Mouse (Mus musculus): ENCODE results near the gene Clint1. TPM values are rescaled to one million over a fixed set of nuclear protein-coding genes. Genes with fewer than 3 reads are reported as not detected.

The Clint1 gene
- polyA plus RNA-seq (2016; fragmentation: Nextera tagmentation; extraction: Ambion mirVana), result 57.8 and 60.3 TPM in 2 replicates

DNA sequence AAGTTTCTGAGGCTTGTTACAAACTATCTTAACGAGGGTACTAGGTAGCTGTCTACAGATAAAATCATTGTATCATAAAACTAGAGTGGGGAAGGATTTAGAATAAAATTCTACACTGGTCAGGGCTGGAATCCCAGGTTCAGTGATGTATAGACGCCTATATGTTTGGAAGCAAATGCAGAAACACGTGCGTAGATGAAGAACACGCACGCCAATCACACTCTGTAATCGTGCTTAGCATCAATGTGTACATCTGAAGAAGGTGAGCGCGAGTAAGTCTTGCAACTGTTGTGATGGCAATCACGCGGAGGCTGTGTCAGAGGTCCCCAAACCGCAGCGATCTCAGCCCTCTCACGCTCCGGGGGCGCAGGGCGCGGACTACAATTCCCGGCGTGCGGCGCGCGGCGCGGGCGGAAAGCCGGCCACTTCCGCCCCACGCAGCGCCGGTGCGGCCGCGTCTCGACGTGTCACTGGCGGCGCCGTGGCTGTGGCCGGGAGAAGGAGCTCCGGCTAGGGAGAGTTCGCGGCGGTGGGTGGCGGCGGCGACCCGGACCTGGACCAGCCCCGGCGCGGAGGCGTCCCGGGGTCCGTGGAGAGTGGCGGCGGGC is at the start of gene Clint1:
Clint1 (plus strand) TSS at position 536 of the 608 bp plus-strand sequence.
- WGBS, result under 1% methylated on average over 56 of the region's 57 CpGs

DNA sequence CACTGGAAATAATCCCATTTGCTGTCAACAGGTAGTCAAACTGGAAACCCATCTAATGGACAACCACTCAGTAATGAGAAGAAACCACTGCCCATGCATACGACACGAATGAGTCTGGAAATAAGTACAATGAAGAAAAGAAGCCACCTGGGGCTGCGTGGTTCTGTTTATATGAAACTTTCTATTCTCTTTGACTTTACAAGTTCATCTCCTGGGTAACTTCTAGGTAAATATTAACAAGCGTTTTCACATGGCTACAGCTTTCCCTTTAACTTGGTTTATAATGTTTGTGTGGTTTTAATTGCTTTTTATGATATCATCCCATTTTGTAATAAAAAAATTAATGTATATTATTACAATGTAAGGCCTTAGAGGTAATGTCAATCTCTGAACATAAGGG is 47.8 kb upstream of the Clint1 start:
- DNase-seq (ENCODE audit: low spot score), result no peak
- Histone ChIP-seq H3K27me3 (ENCODE audit: low read depth, poor library complexity, severe bottlenecking) (no peaks in the 10 kb centered on the region), H3K36me3 (no peaks in the 10 kb centered on the region), H3K4me1 (peaks cover 12% of the 10 kb centered on the region), H3K4me3 (no peak overlapping the region), H3K9me3 (replicated peaks) (no peaks in the 10 kb centered on the region), H3K27ac (replicated peaks) (no peak overlapping the region)
- WGBS, result 91% methylated on average over 4 of the region's 4 CpGs

More for the DNA sequence above, at the start of gene Clint1:
- peaks cover 32% of the 10 kb centered on the region for H3K4me1 ChIP-seq
- H3K27ac ChIP-seq (replicated peaks), result peak within 1 kb of the TSS; percentile 96
- peak within 1 kb of the TSS; percentile 97 for H3K4me3 ChIP-seq
- DNase-seq (ENCODE audit: low spot score), result peak; percentile 80
- no peaks in the 10 kb centered on the region for H3K9me3 ChIP-seq (replicated peaks)
- peaks cover 28% of the 10 kb centered on the region for H3K36me3 ChIP-seq
- H3K27me3 ChIP-seq (ENCODE audit: low read depth, poor library complexity, severe bottlenecking), result no peaks in the 10 kb centered on the region

DNA sequence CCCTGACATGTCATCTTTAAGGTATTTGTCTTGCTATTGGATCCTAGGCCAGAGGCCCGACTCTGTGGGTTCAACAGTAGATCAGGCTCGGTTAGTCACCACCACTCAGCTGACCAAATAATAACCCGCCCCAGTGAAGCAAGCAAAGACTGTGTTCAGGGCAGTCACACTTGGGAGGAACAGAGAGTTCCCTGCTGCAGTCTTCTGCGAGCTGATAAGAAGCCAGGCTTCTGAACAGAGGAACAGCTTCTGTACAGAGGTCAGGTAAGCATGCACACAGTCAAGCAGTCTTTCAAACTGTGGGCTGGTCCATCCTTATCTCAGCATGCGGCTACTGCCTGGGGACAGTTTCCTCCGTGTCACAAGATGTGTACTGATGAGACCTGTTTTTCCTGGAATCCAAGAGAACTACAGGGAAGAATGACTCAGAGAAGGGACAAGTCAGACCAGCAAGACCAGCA is 46.5 kb upstream of the Clint1 start:
- Histone ChIP-seq H3K9me3 (replicated peaks) (no peaks in the 10 kb centered on the region), H3K36me3 (no peaks in the 10 kb centered on the region), H3K27ac (replicated peaks) (no peak overlapping the region), H3K27me3 (ENCODE audit: low read depth, poor library complexity, severe bottlenecking) (no peaks in the 10 kb centered on the region), H3K4me3 (no peak overlapping the region), H3K4me1 (0 out of 2 replicates have a peak, but pooled peaks cover 2% of the 10 kb centered on the region)
- no peak for DNase-seq (ENCODE audit: low spot score)
- 81% methylated on average over 6 of the region's 6 CpGs for WGBS

DNA sequence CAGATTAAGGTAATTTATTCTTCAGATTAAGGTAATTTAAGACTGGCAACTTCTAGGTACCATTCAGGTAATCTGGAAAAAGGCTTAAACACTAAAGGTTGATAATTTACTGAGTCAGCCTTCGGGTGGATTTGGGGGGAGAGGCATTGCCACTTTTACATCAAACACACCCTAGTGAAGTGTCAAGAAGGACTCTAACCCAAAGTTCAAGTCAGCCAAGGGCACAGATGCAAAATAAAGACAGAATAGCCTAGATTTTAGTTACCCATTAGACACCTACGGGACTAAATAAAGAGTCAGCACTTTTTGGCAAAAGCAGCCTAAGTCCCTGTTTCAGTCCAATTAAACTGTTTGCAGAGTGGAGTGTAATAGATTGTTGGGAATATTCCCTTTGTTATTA is 46.0 kb upstream of the Clint1 start:
- H3K27ac ChIP-seq (replicated peaks), result no peak overlapping the region
- H3K9me3 ChIP-seq (replicated peaks), result no peaks in the 10 kb centered on the region
- no peak overlapping the region for H3K4me3 ChIP-seq
- no peaks in the 10 kb centered on the region for H3K36me3 ChIP-seq
- DNase-seq (ENCODE audit: low spot score), result no peak
- 0 out of 2 replicates have a peak, but pooled peaks cover 2% of the 10 kb centered on the region for H3K4me1 ChIP-seq
- no peaks in the 10 kb centered on the region for H3K27me3 ChIP-seq (ENCODE audit: low read depth, poor library complexity, severe bottlenecking)
- WGBS, result 88% methylated on average over 2 of the region's 2 CpGs

DNA sequence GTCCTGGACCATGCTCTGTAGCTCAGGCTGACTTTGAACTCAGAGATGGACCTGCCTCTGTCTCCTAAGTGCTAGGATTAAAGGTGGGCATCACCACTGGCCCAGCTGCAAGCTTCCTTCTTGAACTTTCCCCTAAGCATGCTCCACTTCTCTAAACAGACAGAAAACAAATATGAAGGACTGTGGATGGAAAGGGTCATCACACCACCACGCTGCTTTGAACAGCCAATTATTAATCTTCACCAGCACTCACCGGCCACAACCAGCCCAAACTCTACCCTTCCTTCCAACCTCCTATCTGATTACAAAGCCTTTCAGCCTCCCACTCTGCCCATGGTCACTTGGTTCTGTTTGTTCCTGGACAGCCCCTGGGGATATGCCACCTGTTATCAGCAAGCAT is 45.6 kb upstream of the Clint1 start:
- no peak overlapping the region for H3K4me3 ChIP-seq
- no peak overlapping the region for H3K27ac ChIP-seq (replicated peaks)
- 0 out of 2 replicates have a peak, but pooled peaks cover 2% of the 10 kb centered on the region for H3K4me1 ChIP-seq
- WGBS, result 98% methylated on average over 2 of the region's 2 CpGs
- H3K36me3 ChIP-seq, result no peaks in the 10 kb centered on the region
- no peak for DNase-seq (ENCODE audit: low spot score)
- H3K27me3 ChIP-seq (ENCODE audit: low read depth, poor library complexity, severe bottlenecking), result no peaks in the 10 kb centered on the region
- no peaks in the 10 kb centered on the region for H3K9me3 ChIP-seq (replicated peaks)

DNA sequence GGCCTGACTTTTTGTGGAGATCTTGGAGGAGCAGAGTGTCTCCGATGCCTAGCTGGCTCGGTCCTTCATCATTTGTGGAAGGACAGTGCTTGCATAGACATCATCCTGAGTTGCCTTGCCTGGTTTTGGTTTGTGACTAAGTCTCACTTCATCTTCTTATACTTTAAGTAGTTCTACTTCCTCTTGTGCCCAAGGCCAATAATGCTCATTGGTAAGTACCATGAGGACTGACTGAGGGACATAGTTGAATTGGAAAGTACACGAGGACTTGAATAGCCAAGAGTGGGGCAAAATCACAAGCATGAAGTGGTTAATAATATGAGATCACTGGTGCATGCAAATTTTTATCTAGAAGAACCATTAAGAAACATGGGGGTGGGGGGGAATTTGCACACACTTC is 45.0 kb upstream of the Clint1 start:
- no peak overlapping the region for H3K4me3 ChIP-seq
- no peaks in the 10 kb centered on the region for H3K36me3 ChIP-seq
- H3K9me3 ChIP-seq (replicated peaks), result no peaks in the 10 kb centered on the region
- 0 out of 2 replicates have a peak, but pooled peaks cover 2% of the 10 kb centered on the region for H3K4me1 ChIP-seq
- H3K27me3 ChIP-seq (ENCODE audit: low read depth, poor library complexity, severe bottlenecking), result no peaks in the 10 kb centered on the region
- 90% methylated on average over 3 of the region's 3 CpGs for WGBS
- no peak overlapping the region for H3K27ac ChIP-seq (replicated peaks)
- DNase-seq (ENCODE audit: low spot score), result no peak

DNA sequence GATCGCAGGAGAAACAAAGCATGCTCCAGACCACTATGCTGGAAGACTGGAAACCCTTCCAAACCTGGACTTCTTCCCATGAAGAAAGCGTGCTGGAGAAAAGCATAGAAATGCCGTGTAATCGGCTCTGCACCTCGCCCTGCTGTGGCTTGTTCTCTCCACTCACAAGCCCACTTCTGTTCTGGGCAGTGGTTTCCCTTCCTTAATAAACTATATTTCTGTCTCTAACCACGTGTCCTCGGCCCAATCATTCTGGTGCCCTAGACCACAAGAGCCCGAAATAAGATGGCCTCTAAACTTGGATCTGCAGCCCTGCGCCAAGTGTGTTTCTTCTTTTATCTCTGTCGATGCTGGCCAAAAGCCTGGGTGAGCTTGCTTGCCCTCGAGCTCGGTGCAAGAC is 44.0 kb upstream of the Clint1 start:
- Histone ChIP-seq H3K27me3 (ENCODE audit: low read depth, poor library complexity, severe bottlenecking) (no peaks in the 10 kb centered on the region), H3K27ac (replicated peaks) (no peak overlapping the region), H3K9me3 (replicated peaks) (no peaks in the 10 kb centered on the region), H3K4me3 (no peak overlapping the region), H3K4me1 (0 out of 2 replicates have a peak, but pooled peaks cover 2% of the 10 kb centered on the region), H3K36me3 (no peaks in the 10 kb centered on the region)
- DNase-seq (ENCODE audit: low spot score), result no peak
- WGBS, result 86% methylated on average over 12 of the region's 12 CpGs

DNA sequence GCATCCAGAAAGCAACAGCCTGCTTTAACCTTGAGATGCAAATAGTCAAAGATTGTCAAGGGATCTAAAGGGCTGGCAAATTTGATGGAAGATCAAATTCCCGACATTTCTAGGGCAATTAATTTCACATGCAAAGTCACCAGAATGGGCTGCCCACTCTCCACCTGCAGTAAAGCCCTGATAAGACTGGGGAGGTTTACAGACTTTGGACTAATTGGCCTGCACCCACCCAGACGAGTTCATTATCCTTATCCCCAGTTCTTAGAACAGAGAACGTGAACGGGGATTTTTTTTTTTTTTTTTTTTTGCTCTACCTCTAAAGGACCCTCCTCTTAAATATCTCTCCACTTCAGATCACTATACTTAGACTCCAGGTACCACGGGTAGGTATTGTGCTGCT is 42.4 kb upstream of the Clint1 start:
- Histone ChIP-seq H3K4me3 (no peak overlapping the region), H3K27ac (replicated peaks) (no peak overlapping the region), H3K9me3 (replicated peaks) (no peaks in the 10 kb centered on the region), H3K4me1 (0 out of 2 replicates have a peak, but pooled peaks cover 6% of the 10 kb centered on the region), H3K36me3 (no peaks in the 10 kb centered on the region), H3K27me3 (ENCODE audit: low read depth, poor library complexity, severe bottlenecking) (no peaks in the 10 kb centered on the region)
- no peak for DNase-seq (ENCODE audit: low spot score)
- WGBS, result 74% methylated on average over 5 of the region's 5 CpGs

DNA sequence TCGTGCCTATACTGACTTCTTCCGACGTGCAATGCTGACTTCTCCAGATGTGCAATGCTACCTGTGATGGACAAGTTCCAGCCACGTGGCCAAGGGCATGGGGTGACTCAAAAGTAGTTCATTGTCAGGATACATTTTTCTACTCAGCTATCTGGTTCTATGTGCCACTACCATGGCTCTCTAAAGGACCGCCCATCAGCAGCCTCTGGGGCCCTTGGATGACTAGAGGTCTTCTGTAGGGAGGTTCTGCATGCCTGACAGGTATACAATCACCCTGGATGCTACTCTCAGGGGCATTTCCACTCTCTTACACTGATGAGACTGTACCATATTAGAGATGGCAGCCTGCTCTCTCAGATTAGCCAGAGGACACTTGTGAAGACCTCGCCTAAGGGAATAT is 41.8 kb upstream of the Clint1 start:
- 86% methylated on average over 6 of the region's 6 CpGs for WGBS
- Histone ChIP-seq H3K27ac (replicated peaks) (no peak overlapping the region), H3K27me3 (ENCODE audit: low read depth, poor library complexity, severe bottlenecking) (no peaks in the 10 kb centered on the region), H3K4me3 (no peak overlapping the region), H3K36me3 (no peaks in the 10 kb centered on the region), H3K9me3 (replicated peaks) (no peaks in the 10 kb centered on the region), H3K4me1 (0 out of 2 replicates have a peak, but pooled peaks cover 6% of the 10 kb centered on the region)
- DNase-seq (ENCODE audit: low spot score), result no peak

DNA sequence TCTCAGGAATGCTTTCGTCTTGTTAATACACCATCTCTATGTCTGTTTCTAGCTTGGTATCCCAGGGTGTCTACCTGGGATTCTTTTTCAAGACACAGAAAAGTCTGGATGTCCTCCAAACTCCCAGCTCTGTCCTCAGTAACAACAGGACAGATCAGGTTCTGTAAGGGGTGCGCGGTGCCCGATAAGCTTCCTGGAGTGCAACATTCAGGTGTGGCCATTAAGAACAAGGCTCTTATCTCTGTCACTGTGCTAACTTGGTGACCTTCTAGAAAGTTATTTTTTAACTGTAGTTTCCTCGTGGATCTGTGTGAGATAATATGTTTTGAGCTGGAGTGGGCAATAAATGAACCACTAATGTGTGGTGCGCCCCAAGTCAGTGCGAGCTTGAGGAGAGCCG is 41.0 kb upstream of the Clint1 start:
- Histone ChIP-seq H3K4me3 (no peak overlapping the region), H3K27me3 (ENCODE audit: low read depth, poor library complexity, severe bottlenecking) (no peaks in the 10 kb centered on the region), H3K27ac (replicated peaks) (no peak overlapping the region), H3K4me1 (0 out of 2 replicates have a peak, but pooled peaks cover 6% of the 10 kb centered on the region), H3K9me3 (replicated peaks) (no peaks in the 10 kb centered on the region), H3K36me3 (no peaks in the 10 kb centered on the region)
- 94% methylated on average over 8 of the region's 8 CpGs for WGBS
- no peak for DNase-seq (ENCODE audit: low spot score)

DNA sequence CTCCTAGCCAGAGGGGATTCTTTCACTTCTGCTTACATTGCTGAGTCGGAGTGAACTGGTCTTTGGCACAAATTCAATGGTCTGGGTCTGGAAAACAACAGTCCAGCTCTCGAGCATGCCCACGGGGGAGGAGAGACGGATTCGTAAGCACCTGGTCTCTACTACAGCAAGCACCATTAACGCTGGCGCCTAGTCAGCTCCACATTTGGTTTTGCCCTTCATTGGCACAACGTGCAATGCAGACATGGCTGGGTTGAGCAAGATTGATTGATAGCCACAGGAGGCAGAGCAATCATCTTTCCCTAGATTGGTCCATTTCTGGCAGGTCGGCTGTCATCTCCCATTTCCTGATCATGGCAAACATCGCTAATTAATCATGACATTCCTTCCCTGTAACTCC is 36.2 kb upstream of the Clint1 start:
- no peaks in the 10 kb centered on the region for H3K9me3 ChIP-seq (replicated peaks)

DNA sequence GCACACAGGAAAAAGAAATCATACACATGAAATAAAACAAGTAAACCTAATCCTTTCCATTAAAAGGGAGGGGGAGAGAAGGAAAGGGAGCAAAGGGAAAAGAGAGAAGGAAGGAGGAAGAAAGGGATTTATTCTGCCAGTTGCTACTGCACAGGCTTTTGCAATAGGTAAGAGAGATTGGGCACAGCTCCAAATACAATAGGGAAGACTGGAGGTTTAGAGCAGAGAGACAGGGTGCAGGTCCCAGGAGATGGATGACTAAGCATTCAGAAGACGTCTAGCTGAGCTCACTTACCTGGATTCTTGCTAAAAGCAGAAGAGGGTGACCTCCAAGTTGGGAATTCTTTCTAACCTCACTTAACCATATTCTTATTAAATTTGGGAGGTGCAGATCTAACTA is 35.1 kb upstream of the Clint1 start:
- Histone ChIP-seq H3K4me1 (0 out of 2 replicates have a peak, but pooled peaks cover 3% of the 10 kb centered on the region), H3K4me3 (no peak overlapping the region), H3K9me3 (replicated peaks) (no peaks in the 10 kb centered on the region), H3K27me3 (ENCODE audit: low read depth, poor library complexity, severe bottlenecking) (no peaks in the 10 kb centered on the region), H3K27ac (replicated peaks) (no peak overlapping the region), H3K36me3 (no peaks in the 10 kb centered on the region)
- WGBS, result 68% methylated on average over 1 of the region's 1 CpGs
- no peak for DNase-seq (ENCODE audit: low spot score)

More for the DNA sequence above, 36.2 kb upstream of the Clint1 start:
- Histone ChIP-seq H3K36me3 (no peaks in the 10 kb centered on the region), H3K4me3 (no peak overlapping the region), H3K27me3 (ENCODE audit: low read depth, poor library complexity, severe bottlenecking) (no peaks in the 10 kb centered on the region), H3K27ac (replicated peaks) (no peak overlapping the region), H3K4me1 (0 out of 2 replicates have a peak, but pooled peaks cover 3% of the 10 kb centered on the region)
- 92% methylated on average over 10 of the region's 10 CpGs for WGBS
- no peak for DNase-seq (ENCODE audit: low spot score)

DNA sequence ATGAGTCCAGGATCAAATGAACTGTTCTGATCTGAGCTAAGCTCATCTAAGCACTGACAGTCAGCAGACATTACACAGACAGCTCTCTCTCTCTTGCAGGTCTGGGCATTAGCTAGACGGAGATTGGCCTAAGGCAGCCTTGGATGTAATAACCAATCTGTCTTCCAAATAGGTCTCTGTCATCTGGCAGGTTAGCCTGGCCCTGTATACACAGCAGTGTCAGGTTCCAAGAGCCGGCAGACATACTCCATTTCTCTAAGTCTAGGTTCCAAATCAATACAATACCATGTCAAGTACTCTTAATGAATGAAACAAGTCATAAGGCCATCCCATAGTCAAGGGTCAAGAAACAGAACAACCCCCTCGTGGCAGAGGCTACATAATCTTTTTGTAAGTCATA is 33.9 kb upstream of the Clint1 start:
- DNase-seq (ENCODE audit: low spot score), result no peak
- Histone ChIP-seq H3K36me3 (no peaks in the 10 kb centered on the region), H3K9me3 (replicated peaks) (no peaks in the 10 kb centered on the region), H3K4me1 (0 out of 2 replicates have a peak, but pooled peaks cover 2% of the 10 kb centered on the region), H3K27me3 (ENCODE audit: low read depth, poor library complexity, severe bottlenecking) (no peaks in the 10 kb centered on the region), H3K27ac (replicated peaks) (no peak overlapping the region), H3K4me3 (no peak overlapping the region)
- 64% methylated on average over 3 of the region's 3 CpGs for WGBS

All from midbrain, embryonic 10.5 days (tissue).